Mouse (Mus musculus) activated CD4-positive, CD25-positive, alpha-beta regulatory T cell, adult 4 months (primary cell): ENCODE results near the gene Aqp9. TPM values are rescaled to one million over a fixed set of nuclear protein-coding genes. Genes with fewer than 3 reads are reported as not detected.
"Not testable (repeated sequence)": the region's sequence is repeated elsewhere in the genome, so short reads cannot be mapped to it uniquely, and the experiment has no call there.

Experiments used
- ATAC-seq: one replicate; pipeline ENCODE4 v1.8.0; 2017
- polyA plus RNA-seq, 2 experiments: library from polyadenylated mRNA; unstranded; fragments of 100-300 nt; shearing (Covaris generic); gene quantifications; one replicate each; pipeline ENCODE4 v1.2.1; 2017

Aqp9 gene
- polyA plus RNA-seq, 2 experiments from 2014 or later: 0.18 TPM; not detected in 1

DNA sequence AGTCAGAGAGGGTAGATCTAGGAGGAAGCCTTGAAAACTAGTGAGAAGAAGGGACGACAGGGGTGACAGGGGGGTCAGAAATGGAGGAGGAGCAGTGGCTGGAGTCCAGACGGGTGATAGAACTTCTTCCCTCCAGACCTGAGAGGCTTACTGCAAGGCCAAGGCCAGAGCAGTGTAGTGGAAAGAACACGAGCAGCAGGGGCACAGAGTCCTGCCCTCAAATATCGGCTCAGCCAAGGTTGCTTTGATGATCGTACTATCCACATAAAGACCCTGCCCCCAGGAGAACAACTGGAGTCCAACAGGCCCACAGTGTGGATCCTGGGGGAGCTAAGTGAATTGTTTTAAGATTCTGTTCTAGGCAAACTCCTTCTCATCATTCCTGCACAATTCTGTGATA, 33.4 kb downstream of the Aqp9 start:
- ATAC-seq: no peak

DNA sequence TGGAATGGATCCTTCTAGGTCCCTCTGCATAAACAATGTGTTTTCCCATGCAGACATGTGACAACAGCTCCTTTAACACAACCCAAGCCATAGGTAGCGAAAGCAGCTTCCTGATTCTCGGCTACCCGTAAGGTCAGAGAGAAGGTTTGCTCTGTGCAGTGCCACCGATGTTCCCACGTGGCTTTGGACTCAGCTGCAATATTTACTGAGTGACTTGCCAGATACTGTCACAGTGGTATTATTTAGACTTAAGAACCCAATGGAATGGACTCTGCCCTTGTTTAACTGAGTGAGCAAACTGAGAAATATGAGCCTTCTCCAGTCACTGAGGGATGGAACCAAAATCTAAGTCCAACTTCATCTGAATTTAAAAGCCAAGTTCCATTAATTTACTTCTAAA, 35.3 kb downstream of the Aqp9 start:
- ATAC-seq: no peak

DNA sequence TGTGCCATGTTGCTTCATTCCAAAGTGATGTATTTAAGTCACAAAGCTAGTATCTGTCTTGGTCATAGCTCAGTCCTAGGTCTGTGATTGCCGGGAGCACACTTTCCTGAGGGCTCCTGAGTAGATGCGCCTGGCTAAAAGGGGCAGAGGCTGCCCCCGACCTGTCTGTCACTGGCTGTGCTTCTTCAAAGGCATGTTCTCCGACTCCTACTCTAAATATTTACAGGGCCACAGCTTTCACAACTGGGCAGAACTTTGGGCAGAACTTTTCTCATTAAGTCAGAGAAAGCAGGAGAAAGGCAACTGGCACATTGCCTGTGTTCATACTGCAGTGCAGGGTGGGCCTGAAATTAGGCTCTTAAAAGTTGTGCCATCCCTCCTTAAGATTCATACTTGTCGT, 36.7 kb downstream of the Aqp9 start:
- no peak for ATAC-seq

DNA sequence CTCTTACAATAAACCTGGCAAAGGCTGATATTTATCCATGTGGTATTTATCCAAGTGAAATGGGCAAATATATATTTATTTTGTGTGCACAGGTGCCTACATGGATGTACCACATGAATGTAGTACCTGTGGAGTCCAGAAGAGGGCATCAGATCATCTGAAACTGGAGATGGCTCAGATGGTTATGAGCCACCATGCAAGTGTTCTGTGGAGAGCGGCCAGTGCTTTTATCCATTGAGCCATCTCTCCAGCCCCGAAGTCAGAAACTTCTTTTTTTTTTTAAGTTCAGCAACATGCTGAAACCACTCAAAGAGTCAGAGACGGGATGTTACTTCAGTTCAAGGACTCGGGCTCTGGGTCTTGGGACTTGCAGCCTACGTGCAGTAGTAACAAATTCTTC, 39.6 kb downstream of the Aqp9 start:
- no peak for ATAC-seq

DNA sequence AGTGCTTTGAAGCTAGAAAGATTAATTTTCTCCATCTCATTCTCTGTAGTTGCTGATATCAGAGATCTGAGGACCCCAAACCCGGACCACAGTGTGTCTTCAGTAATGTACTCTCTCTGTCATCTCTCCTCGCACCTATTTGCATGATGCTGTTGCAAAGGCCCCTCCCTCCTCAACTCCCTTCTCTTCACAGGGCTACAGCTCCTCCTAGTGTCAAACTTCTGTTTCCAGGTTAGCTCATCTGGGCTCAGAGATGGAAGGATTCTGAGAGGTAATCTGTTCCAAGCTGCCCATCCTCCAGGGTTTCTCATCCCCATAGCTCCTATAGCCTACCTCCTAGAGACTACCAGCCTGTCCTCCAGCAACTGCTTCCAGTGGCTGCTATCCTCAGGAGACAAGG, 42.3 kb downstream of the Aqp9 start:
- ATAC-seq: no peak

DNA sequence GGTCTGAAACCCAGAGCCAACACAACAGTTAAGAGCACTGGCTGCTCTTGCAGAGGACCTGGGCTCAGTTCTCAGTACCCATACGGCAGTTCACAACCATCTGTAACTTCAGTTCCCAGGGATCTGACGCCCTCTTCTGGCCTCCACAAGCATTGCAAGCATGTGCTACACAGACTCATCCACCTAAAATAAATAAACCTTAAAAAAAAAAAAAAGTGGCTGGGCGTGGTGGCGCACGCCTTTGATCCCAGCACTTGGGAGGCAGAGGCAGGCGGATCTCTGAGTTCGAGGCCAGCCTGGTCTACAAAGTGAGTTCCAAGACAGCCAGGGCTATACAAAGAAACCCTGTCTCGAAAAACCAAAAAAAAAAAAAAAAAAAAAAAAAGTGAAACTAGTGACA, 45.4 kb downstream of the Aqp9 start:
- not testable (repeated sequence) for ATAC-seq

DNA sequence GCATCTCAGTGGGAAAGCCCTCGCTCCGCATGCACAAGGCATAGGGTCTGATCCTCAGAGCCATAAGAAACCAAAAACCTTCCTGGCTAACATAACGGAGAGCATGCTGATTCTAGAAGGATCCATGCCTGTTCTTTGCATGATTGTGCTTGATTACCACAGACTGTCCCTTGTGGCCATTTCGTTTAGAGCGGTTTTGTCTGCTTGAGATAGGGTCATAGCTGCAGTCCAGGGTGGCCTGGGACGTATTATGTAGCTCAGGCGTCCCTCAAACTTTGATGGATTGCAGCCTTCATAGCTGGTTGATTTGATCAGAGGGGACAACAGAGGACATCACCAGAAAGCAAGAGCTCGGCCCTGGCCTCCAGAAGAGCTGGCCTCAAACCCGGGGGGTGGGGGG, 47.6 kb downstream of the Aqp9 start:
- no peak for ATAC-seq

DNA sequence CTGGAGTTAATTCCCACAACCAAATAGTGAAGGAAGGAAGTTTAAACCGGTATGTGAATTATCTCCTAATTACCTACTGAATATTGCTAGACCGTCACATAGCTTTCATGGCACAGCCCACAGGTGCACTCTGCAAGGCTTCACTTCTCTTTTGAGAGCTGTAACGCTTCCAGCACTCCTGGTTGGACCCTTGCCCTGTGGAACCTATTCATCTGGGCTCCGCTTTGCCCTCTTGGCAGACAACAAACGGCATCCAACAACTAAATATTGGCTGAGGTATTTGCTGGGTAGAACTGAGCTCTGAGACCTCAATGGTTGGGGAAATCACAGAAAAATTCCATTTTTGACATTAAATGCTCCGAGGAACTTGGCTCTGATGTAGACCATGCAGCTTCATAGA, 55.3 kb downstream of the Aqp9 start:
- ATAC-seq: no peak

DNA sequence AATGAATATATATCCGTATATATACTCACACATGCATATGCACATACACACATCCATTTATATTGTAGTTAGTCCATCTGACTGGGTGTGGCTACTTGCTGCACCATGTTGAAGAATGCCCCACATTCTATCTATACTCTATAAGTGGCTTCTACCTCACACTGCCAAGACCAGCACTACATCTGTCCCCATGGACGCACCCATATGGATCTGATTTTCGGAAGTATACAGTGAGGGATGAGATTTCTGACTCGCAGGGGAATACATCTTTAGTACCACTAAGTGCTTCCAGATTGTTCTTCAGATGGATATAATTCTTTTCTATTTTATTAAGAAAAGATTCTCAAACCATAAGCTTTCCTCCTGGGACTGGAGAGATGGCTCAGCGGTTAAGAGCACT, 65.0 kb downstream of the Aqp9 start:
- ATAC-seq: no peak

DNA sequence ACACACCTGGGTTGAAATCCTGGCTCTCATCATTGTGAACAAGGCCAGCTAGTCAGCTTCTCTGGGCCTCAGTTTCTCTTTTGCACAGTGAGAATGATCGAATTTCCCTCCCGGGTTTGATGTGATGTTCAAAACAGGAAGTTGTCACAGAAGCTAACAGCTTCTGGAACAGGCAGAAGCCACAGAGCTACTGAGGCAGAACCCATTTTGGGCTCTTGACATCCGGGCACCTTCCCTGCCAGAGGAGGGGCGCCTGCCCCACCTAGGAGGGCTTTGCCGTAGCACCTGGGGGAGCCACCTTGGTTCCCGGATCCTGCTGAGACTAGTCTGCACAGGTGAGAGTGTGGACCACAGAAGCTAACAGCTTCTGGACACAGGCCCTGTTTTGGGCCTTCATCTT, 74.4 kb downstream of the Aqp9 start:
- ATAC-seq: no peak

DNA sequence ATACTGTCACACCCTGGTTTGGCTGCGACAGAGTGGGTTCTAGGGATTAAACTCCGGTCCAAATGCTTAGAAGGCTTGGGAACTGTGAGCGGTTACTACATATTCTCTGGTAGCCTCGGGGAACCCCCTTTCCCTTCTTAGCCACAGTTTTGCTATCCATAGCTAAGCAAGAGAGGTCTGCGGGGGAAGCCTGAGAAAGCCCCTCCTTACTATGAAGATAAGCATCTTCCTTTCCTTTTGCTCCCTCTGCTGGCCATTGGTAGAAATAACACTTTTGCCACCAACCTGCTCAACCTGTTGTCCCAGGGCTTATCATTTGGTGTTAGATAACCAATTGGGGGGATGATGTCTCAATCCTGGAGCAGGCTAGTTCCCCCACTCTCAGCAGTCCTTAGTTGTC, 76.4 kb downstream of the Aqp9 start:
- no peak for ATAC-seq

DNA sequence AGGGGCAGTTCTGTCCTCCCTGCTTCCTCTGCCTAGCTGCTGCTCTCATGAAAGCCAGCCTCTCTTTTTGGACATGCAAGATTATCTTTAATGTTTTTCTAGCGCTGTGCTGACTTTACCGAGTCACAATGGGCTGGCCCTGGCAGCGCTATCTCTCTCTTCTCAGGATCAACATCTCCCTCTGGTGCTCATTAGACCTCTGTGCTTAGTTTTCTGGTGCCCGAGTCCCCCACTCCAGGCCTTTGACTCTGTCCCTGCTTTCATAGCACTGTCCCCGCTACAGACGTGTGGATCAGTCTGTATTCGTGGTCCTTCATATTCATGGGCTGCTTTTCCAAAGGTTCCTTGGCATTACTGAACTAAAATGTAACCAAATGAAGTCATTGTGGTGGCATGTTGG, 89.3 kb downstream of the Aqp9 start:
- ATAC-seq: no peak

DNA sequence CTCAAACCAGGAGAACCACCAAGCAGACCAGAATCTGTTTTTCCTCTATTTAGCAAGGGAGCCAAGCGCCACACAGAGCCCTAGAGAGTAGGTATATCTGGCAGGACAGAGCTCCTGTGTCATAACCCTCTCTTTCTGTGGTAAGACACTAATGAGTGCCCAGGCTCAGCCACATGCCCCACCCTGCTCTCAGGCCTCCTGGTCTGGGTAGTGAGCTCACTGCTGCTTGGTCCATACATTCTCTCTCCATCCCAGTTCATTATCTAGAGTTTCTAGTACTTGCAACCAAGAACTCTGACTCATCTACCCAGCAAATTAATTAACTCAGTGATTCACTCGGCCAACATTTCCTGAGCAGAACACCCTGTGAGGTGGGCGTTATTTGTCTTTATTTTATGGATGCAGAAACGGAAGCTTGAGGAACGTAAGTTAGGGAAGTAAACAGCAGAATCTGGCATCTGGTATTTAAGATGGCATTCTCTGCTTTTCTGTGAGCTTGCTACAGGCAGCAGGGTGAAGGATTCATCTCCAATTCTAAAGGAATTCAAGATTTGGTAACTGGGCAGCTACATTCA, 91.1 kb downstream of the Aqp9 start:
- ATAC-seq: no peak

DNA sequence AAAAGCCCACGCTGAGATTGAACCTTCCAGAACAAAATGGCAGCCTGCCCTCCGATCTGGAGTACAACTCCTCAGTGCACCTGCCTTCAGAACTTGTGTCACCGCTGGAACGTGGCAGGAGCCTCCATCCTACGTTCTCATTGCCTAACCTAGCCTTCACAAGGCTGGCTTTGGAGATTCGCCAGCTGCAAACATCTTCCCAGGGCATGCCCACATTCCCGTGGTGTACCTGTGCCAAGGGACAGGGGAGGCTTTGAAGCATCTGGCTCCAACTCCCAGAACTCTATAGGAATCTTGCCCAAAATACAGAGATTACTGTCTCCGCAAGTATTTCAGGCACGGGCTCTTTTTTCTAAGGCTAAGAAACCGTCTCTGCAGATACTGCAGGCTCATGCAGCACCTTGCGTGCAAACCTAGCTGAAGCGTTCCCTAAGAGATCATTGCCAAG, 92.3 kb downstream of the Aqp9 start:
- ATAC-seq: no peak

DNA sequence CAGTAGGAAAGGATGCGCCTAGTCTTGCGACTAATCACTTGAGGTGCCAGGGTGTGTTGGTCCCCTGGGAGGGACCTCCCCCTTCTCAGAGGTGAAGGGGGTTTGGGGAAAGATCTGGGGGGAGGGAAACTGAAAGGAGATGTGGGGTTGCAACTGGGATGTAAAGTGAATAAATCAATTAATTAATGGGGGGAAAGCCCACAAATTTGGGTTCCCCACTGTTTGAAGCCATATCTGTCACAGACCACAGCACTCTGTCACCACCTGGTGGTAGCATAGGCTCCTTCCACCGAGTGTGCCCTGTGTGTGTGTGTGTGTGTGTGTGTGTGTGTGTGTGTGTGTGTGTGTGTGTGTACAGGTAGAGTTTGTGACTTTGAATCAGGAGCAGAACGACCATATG, 94.7 kb downstream of the Aqp9 start:
- no peak for ATAC-seq

DNA sequence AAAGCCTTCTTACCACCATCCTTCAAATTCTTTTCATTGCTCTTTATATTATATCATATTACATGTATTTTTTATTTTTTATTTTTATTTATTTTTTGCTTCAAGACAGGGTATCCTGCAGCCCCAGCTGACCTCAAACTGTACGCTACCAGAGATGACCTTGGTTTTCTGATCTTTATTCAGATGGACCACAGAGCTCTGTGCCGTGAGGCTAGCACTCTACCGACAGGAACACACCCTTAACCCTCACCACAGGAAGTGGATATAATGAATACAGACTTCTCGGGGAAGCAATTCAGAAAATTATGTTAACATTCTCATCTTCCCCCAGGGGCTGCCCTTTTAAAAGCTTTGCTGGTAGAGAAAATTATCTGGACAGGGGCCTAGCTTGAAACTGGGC, 95.4 kb downstream of the Aqp9 start:
- no peak for ATAC-seq

DNA sequence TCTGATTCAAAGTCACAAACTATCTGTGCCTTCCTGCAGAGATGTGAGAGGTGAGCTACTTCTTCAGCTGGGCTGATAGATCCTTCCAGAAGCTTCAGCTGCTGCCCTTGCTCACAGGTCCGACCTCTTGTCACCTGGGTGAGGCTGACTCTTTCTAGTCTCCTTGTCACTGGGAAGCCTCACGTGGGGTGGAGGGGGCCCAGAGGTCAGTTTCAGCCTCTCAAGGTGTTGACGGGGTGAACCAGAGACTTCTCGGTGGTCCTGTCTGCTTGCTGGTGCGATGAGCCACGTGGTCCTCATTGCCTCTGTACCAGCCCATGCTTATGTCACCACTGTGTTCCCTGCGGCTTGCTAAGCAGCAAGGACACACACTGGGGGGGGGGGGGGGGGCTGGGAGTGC, 96.0 kb downstream of the Aqp9 start:
- ATAC-seq: no peak

DNA sequence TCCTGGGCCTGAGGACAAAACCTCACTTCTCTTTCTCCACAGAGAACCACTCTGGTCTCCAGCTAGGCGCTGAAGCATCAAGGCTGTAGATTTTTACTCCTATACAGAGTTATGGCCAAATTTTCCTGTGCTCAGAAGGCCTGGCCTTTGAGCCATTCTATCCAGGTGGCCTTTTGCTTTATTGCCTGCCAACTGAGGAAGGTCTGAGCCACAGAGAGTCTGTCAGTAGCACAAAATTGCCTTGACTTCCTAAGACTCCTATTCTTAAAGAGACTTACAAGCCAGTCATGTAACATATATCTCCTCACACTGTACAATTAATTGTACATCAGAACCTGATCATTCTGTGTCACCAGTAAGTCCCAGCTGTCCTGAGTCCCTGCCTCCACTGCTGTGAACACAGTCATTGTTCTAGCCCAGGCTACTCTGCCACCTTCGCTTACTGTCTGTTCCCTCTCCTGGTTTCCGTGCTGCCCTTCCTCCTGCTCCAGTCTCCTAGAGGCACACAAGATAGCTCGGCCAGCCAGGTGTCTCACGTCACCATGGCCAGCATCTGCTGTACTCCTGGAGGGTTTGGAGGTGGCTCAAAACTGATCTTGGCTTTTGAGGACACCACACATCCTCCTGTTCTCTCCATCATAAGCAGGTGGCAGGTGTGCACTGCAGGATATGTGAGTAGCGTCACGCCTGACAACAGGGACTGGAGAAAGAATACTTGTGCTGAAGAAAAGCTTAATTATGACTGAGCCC, 96.7 kb downstream of the Aqp9 start:
- ATAC-seq: no peak

DNA sequence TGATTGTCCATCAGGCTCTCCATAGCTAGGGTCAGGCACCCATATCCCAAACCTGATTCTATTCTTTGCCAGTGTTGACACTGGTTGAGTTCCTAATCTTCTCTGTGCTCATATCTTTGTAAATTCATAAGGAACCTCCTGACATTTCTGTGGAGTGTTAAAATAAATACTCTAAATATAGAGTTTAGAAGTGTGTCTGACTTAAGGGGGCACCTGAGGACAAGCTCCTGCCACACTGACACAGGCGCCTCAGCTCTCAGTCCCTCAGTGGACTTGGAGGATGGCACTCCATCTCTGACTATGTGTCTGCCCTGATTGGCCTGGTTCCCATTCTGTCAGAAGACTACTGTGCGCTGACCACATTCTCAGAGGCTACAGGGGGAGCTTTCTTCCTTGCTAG, 97.9 kb downstream of the Aqp9 start:
- ATAC-seq: no peak

DNA sequence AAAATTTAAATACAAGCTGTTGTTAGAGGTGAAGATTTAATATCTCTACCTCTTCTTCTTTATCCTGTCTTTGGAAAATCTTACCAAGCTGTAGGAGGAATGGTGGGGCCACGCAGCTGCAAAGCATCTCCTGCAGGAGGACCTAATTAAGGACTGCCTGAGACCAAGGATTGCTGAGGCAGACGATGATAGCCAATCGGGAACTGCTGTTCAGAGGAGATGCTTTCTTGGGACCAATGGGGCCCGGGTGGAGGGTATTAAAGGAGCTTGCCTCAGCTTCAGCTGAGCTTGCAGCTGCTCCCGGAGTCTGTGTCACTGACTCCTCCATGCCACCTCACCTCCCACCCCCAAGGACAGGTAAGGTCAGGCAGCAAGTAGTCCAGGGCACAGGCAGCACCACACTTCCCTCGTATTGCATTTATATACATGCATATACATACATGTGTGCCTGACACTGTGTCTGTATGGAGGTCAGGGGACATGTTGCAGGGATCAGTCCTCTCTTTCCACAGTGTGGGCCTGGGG, 99.6 kb downstream of the Aqp9 start:
- ATAC-seq: no peak

DNA sequence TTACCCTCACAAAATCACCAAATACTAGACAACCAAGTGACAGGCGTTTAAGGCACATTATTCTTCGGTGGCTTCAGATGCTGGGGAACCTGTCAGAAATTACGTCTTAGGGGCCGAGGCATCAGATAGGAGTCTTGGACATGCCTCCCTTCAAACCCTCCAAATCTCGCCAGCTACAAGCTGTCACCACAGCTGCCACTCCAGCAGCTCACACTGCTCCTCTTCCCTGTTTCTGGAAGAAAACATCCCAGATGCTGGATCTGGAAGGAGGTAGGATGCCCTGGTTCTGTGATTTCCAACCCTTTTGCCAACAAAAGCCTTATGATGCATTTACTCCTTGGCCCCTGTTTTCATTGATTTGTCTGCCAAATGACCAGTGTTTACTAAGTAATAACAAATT, 101.3 kb downstream of the Aqp9 start:
- ATAC-seq: no peak

DNA sequence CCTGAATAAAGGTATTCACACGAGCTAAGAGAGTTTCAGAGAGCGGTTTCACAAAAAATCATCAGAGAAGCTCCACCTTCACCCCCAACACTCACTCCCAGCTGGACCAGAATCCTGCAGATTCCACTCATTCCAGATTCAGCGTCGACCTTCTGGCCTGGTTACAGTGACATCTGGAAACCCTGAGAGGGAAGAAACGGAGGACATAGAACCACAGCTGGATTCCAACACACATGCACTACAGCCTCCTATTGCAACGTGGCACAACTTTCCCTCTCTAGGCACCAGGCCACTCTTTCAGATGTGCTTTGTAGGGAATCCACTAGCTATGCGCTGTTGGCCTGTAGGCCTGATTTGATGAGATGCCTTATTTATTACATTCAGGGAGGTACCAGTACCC, 102.0 kb downstream of the Aqp9 start:
- ATAC-seq: no peak

DNA sequence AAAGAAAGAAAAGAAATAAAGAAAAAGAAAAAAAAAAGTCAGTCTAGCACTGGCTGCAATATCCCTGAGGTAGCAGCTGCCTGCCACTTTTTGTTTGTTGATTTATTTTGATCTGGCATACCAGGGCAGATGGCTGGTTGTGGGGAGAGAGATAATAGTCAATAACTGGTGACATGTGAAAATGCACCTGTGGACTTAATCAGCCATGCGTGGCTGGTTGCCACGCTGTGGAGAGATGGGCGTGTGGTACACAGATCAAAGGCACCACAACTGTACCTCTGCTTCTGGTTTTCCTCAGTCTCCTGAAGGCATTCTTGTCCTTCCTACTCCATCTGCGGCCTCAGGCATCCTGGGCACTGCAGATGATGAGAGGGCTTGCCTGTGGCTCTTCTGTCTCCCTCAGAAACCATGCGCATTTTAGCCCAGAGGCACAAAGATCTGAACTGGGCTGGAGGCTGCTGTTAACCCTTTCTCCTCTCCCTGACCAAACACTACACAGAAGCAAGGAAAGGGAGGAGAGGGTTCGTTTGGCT, 103.1 kb downstream of the Aqp9 start:
- no peak for ATAC-seq

DNA sequence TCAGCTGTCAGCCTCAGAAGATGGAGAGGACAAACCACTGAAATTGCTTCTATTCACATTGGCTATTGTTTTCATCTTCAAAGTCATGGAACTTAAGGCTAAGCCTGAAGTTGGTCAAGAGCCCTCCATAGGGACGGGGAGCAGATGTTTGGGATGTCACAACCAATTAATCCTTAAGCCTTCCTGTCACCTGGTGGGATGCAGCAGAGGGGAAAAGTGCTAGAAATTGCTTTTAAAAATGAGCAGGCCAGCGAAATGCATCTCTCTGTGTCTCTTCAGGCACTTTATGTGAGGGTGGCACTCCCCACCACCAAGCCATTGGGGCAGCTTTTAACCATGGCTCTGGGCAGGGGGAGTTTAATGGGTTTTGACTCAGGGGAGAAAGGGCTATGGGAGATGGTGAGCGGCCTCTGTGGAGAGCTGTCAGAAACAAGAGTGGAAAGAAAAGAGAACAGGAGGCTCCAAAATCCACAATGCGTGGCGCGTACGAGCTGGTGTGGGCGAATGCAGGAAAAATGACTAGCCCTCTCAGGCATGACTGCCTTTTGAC, 104.1 kb downstream of the Aqp9 start:
- ATAC-seq: no peak
